Mouse (Mus musculus) cerebellum, adult 9-11 months (tissue): ENCODE results near the gene Sash3.

Experiments
- DNase-seq: peaks from one replicate; pipeline ENCODE4 v3.0.0; 2022

The Sash3 gene

DNA sequence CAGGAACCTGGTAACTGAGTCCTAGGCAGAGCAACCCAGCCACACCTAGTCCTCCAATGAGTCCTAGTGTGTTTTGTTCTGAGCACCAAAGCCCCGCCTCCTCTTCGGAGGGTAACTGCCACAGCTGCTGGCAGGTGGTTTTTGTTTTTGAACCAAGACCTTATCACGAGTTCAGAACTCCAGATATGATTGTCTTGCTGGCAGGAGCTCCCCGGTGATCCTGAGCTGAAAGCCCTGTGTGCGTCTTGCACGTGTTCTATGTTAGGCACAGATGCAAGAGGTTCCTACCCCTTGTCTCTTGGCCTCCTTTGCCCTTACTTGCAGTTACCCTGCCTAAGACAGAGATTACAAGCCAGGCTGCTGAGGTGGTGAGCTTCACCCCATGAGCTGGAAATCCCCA is 4.8 kb upstream of the Sash3 start:
- no peak for DNase-seq

DNA sequence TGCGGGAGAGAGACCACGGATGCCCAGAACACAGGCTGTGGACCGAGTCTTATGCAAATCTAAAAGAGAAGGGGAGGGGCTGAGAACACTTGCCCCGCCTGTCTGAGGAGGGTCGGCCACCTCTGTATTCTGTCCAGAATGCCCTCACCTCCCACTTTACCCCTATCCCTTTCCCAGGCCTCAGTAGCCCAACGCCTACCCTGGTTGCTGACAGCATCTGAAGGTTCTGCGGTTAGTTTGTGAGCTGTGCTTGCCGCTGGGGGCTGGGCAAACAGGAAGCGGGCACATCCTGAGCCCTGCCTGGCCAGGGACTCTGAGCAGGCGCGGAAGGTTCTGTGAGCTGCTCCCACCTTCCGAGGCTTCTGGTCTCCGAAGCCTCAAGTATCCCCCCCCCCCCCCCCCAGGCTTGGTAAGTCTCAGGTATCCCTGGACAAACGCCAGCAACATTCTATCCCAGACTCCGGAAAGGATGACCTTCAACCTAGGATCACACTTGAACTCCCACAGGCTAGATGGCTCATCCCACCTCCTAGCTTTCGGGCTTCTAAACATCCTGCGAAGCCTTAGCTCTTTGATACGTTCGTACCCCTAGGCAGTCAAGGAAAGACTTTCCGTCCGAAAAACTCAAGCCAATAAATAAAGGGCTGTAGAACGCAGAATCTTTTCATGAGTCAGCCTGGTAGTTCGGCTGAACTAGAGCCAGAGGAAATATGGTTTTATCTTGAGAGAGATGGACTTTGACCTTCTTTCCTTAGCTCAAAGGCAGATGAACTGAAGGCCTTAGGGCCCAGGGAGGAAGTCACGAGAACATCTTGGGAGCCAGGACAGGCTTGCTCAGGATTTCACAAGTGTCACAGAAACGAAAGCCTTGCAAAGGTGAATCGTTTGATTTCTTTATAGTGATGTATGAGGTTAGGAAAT is 2.6 kb upstream of the Sash3 start:
- DNase-seq = no peak

DNA sequence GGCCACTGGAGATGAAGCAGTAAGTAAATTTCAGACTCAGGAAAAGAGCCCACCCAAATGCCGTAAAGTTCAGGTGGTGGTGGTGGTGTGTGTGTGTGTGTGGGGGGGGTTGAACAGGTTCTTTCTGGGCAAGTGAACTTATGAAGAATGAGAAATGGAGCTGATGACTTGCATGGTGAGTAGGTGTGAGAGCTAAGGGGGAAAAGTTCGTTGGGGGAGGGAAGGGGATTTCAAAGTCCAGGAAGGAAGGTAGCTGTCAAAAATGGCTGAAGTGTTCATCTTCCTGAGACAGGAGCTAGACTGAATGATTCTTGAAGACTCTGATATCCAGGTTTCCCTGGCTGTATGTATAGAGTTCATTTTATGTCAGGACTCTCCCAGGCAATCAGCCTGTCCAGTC is 990 bp downstream of the Sash3 start:
- DNase-seq = no peak

DNA sequence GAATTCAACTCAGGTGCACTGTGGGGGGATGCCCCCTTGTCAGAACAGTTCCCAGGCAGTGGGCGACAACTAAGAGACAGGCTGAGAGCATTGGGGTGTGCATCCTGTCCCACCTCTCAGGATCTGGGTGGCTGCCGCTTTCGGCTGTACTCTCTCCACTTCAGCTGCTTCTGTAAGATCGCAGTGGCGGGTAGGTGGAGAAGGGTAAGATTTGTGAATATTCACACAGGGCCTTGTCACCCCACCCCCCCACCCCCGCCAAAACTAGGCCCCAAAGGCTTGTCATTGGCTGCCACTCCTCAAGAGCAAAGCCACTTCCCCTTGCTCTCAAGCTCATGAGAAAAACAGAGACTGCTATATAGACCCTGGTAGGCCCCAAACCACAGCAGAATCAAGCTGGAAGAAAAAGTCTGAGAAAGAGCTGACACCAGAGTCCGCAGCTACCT is 1.5 kb downstream of the Sash3 start:
- DNase-seq = no peak

DNA sequence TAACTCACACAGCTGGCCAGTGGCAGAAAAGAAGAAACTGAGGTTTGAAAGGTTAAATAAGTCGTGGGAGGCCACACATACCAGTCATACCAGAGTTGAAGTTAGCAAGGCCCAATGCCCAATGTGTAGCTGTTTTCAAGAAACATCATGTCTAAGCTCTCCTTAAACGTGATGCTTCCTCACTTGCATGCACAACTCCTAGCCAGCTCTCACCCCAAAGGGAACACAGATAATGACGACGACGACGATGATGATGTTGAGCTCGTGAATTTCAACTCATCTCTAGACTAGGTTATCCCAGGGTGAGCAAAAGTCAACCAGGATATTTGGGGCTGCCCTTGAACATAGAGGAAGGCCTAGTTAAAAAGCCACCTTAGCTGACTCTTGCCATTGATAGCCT is 5.9 kb downstream of the Sash3 start:
- DNase-seq = no peak

DNA sequence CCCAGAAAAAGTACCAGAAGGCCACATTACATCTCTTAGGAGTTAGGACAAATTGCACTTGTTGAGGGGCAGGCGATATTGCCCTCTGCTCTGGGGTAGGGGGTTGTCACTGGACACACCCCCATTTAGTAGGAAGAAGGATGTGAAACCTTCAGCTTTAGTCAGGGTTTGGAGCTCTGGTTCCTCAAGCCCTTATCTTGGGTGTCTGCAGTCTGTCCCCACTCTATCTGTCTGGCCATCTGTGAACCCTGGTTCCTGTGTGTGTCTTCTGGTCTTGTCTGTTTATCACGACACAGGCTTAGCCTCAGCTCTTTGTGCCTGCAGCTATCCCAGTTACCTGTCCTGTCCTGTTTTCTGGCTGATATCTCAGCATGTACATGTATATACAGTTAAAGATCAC is 7.2 kb downstream of the Sash3 start:
- no peak for DNase-seq

DNA sequence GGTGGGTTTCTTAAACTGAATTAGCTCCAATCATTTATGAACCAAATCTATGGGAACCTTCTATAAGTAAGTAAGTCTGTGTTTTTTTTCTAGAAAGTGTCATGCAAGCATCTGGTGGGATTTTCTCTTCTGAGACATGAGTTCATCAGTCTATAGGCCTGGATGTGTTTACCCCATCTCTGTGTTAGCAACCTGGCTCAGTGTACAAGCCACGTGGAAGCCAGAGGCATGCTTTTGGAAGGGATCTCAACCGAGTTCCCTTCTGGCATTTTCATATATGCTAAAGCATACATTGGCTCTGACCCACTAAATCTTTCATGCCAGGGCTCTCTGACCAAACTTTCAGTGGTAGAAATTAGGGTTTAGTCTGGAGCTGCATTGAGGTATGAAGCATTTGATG is 7.7 kb downstream of the Sash3 start:
- no peak for DNase-seq

DNA sequence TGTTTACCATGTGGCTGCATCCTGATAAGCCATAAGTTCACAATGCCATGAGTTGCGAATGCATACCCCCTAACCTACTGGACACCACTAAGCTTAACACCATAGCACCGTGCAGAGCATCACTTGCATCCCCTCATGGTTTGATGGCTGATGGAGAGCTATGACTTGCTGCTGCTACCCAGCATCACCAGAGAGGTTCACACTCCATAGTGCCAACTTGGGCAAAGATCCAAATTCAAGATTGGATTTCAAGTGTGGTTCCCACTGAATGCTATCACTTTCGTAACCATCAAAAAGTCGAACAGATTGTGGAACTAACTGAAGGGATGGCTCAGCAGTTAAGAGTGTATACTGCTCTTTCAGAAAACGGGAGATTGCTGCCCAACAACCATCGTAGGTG is 9.3 kb downstream of the Sash3 start:
- DNase-seq = no peak

DNA sequence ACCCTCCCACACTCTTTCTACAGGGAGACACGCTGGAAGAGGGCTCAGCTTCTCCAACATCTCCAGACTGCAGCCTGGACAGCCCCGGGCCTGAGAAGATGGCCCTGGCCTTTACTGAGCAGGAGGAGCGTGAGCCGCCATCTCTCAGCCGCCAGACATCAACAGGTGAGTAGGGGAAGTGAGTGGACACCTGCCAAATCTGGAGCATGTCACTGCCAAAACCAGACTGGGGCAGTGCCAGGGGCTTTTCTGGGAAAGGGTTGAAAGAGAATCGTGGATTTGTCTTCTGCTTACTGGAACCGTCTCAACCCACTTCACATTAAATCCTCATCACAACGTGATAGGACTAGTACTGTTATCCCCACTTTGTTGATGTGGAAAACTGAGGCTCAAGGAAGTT is 11.2 kb downstream of the Sash3 start:
- no peak for DNase-seq

DNA sequence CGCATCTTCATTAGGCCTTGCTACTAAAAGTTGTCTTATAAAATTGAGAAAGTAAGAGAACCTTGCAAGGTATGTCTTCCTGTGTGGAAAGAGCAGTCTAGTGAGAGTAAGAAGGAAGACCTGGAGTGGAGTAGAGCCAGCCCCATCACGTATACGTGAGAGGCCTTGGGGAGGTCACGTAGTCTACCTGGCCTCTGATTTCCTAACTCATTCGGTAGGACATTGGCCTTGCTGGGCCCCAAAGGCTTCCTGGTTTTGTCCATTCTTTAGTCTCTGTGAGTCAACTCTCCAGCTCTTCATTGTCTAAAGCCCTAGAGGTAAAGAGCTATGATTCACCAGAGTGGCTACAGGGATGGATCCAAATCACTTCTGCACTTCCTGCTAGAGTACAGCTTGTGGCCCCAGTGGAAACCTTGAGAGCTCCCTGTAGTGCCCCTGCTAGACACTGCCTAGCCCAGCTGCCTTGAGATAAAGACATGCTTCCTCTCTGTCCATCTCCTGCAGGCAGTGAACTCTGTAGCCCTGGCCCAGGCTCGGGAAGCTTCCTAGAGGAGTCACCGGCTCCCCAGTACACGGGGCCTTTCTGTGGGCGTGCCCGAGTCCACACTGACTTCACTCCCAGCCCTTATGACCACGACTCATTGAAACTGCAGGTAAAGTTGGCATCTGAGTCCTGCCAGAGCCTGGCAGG is 12.1 kb downstream of the Sash3 start:
- no peak for DNase-seq

DNA sequence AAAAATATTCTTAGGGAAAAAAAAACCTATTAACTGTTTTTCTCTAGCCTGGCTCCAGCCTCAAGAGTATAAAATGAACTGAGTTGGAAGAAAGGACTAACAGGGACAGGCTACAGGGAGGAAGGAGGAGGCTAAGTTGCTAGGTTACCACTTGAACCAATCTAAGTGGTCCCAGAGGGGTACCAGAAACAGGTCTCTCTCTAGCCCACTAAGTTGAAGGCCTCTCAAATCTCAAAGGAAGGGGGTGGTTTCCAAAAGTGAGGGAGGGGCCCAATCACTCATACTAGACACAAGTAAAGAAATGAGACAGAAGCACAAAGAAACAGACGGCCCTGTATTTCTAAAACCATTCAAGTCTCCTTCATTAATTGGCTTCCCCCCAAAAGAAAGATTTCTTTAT is 23.7 kb downstream of the Sash3 start:
- no peak for DNase-seq

DNA sequence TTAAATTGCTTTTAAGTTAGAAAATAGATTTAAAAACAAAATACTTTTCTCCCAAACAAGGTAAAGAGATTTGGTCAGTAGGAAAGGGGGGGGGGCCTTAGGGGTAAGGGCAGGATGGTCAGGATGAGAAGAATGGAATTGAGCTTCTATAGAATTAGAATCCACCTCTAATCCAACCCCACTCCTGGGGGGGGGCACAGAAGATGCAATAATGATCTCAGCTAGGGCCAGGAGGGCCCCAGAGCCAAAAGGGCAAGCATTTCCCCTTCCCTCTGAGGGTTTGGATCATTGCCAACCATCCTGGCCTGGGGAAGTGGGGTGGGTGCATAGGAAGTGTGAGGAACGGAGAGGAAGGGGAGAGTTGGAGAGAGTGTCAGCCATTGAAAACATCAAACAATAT is 24.1 kb downstream of the Sash3 start:
- DNase-seq = no peak

DNA sequence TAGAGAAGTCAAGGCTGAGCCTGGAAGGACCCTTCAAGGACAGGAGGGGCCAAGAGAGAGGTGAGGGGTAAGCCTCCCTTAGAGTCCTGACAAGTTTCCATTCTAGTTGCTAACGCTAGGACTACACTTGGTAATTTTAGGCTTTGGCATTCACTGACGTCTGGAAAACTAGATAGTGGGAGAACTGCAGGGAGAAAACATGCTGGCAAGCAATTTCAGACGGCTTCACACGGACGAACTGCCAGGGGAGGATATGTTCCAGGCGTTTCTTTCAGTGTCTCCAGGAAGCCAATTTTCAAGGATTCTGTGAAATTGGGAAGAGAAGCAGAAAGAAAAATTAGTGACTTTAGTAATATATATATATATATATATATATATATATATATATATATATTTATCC is 35.6 kb downstream of the Sash3 start:
- no peak for DNase-seq

DNA sequence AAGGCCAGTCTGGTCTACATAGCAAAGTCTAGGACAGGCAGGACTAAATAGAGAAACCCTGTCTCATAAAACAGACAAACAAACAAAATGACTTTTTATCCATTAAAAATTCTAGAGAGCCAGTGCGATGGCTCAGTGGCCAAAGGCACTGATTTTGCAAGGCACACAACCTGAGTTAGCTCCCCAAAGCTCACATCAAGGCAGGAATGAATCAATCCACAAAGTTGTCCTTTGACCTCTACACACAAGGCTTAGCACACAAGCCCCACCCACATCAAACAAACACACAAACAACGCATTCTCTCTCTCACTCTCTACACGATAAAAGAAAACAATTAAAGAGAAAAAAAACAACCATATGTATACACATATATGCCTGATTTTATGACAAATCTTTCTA is 38.5 kb downstream of the Sash3 start:
- DNase-seq = no peak

DNA sequence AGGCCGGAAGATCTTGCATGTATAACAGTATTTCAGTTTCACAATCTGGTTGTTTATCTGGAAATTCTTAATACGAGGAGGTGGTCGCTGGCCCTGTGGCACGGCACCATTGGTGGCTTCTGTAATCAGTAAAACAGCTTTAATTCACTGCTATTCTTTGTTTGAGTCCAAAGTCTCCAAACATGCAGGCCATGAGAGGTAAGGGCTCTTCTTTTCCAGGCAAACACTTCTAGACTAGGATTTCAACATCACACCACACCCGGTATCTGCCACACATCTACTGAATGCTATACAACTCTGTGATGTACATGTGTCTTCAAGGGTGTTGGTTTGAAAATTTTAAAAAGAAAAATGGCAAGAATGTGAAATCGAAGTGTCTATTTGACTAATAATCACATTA is 45.0 kb downstream of the Sash3 start:
- DNase-seq = no peak

DNA sequence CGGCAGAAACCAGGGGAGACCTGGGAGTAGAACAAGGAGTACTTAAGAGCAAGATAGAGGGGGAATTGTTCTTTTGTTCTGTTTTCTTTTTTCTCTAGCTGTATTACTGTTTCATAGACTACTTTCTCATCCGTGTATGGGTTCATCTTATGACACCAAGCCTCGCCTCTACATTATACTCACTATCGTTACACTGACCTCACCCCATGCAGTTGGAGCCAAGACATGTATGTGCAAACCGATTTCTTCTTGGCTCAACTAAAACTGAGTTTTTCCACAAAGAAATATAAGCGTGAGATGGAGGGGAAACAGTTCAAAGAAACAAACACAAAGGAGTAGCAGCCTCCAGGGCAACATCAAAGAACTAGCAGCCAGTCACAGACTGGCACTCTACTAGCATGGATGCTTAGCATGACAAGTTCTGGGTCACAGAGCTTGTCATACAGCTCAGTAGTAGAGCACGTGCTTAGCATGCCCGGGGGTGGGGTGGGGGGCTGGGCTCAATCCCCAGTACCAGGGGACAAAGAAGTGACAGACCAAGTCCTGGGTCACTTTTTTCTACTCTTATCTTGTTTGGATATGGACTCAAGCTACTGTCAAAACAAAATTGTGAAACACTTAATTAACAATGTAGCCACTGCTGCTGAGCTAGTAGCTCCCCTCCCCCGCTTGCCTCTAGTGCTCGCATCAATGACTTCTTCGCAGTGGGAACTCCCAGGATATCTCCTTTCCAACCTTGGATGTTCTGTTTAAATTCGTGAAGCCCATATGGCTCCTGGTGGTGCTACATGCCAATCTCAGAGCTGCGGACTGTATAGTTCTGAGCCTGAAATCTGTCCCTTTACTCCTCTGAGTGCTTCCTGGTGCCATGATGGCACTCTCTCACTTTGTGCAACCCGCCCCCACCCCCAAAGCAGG is 47.3 kb downstream of the Sash3 start:
- no peak for DNase-seq

DNA sequence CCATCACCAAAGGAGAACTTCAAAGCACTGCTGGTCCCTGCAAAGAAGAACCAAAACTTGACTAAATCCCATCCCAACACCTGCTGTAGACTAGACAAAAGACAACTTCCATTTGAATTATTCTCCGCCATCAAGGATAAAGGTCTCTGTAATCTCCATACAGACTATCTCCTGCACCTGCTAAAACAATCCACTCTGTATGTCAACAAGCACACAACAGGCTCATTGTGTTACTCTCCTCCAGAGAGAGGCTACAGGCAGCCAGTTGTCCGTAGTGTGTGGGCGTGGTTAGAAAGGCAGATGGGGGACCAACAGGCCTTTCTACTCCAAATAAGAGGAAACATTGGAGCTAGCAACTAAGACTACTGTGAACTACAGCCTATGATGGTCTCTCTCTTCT is 51.6 kb downstream of the Sash3 start:
- DNase-seq = no peak

DNA sequence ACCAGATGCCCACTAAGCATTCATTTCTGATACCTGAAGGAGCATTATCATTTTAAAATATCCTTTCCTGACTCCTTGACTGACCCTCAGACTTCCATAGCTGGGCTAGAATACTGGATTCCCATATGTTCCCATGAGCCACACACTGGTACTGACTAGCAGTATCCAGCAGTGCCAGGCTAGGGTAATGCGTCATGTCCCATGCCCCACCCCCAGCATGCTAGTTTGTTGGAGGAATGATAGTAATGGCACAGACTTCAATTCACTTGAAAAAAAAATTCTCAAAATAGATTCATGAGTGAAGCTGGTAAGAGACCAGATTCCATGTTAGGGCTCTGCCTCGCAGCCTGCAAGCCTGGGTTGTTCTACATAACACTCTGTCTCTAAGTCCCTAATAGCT is 52.8 kb downstream of the Sash3 start:
- DNase-seq = no peak

DNA sequence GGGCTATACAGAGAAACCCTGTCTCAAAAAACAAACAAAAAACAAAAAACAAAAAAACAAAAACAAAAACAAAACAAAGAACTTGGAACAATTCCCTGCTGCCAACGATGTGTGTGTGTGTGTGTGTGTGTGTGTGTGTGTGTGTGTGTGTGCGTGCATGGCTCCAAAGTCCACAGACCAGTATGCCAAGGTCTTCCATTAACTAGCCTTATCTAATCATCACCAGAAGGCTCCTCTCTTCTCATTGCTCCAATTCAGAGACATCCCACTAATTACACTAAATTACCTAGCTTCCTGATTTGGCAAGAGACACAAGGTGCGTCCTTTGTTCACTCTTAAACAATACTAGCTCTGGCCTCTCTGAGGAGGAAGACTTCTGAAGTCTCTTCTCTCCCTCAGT is 54.5 kb downstream of the Sash3 start:
- no peak for DNase-seq

DNA sequence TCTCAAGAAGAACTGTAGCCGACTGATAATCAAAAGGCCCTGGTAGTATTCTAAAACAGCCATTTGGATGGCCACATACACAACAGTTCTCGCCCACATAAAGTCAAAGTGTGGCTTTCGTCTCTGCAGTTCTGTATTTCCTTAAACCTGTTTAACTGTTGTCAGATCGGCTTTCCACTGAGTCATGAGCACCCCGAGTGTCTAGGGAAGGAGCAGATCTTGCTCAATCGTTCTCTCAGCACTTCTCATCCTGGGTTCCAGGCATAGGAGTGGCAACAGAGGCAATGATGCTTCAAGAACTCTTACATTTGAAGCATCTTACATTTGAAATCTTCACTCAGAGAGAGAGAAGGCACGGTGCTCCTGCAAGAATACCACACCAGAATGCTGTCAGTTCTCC is 55.7 kb downstream of the Sash3 start:
- DNase-seq = no peak

DNA sequence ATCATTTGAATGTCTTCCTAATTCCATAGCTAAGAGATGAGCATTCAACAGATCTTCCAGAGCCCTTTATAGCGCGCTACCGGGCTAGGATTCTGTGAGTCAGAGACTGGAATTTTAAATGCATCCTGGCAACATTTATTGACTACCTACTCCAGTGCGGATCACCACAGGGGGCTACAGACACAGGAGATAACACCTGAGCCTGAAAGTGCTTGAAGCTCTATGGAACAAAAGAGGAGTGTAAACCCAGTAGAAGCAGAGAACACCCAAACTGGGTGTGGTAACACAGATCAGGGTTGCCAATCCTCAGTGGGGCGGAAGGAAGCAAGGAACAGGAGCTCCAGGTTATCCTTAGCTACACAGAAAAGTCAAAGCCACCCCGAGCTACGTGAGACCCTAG is 56.2 kb downstream of the Sash3 start:
- no peak for DNase-seq

DNA sequence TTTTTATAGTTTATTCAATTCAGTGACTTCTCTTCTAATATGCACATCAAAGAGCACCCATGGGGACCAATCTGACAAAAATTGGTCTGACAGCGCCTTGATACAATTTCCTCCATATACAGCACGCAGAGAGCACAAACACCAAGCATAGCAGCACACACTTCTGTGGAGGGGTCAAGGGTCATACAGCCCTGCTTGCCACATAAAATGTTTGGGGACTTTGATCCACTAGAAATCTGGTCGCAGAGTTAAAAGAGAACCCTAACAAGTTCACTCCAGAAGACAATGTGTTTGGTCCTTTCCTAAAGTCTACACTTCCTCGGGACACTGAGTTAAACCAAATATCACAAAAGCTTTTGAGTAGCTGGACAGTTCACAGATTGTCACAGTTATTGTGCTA is 56.8 kb downstream of the Sash3 start:
- DNase-seq = no peak

DNA sequence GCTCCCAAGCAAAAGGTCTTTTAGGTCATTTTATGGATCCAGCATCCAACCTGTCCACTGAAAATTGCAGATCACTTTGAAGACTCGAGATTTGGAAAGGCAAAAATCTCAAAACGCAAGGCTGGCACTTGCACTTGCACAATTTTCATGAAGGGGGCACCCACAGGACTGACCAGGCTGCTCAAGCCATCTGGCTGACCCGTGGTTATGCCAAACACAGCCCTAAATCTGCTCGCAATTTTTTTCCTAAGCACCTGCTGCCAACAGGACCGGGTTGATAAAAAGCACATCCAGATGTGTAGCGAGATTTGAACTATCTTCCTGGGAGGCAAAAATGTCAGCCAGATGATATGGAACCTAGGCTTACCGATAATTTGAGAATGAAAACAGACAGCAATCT is 57.5 kb downstream of the Sash3 start:
- DNase-seq = peak; percentile 65
